Mouse (Mus musculus) myocyte (in vitro differentiated cells): ENCODE data around the gene Adrm1. TPM values are rescaled to one million over a fixed set of nuclear protein-coding genes. Genes with fewer than 3 reads are reported as not detected.

Experiments used
- H3K27me3 ChIP-seq: one replicate; pipeline ENCODE4 v1.6.1; 2011; ENCODE audit not compliant: control insufficient read depth, insufficient read depth, insufficient read length
- H3K36me3 ChIP-seq: one replicate; pipeline ENCODE4 v1.6.1; 2011; ENCODE audit not compliant: control insufficient read depth, insufficient read depth
- H3K4me2 ChIP-seq: one replicate; pipeline ENCODE4 v1.6.1; 2011; ENCODE audit warnings: low read depth, control low read depth
- H3K4me3 ChIP-seq: one replicate; pipeline ENCODE4 v1.5.1; 2011; ENCODE audit warnings: mild to moderate bottlenecking, control low read depth, moderate library complexity
- H3K79me2 ChIP-seq: one replicate; pipeline ENCODE4 v1.6.1; 2011; ENCODE audit not compliant: control insufficient read depth, insufficient read depth
- H3ac ChIP-seq: one replicate; pipeline ENCODE4 v1.6.1; 2011; ENCODE audit not compliant: control insufficient read depth, insufficient read length
- CEBPB ChIP-seq: IDR thresholded peaks from 2 replicates; pipeline ENCODE4 v1.6.1; 2011; ENCODE audit warnings: mild to moderate bottlenecking, moderate library complexity; ENCODE audit not compliant: poor library complexity, insufficient read depth, severe bottlenecking
- E2F4 ChIP-seq: IDR thresholded peaks from one replicate; pipeline ENCODE4 v1.6.1; 2011; ENCODE audit warnings: mild to moderate bottlenecking, control low read depth, moderate library complexity; ENCODE audit not compliant: insufficient read depth
- MAX ChIP-seq: IDR thresholded peaks from one replicate; pipeline ENCODE4 v1.6.1; 2011; ENCODE audit warnings: low read depth, mild to moderate bottlenecking, control low read depth
- MYOD1 ChIP-seq, 3 experiments: IDR thresholded peaks; one replicate each; pipeline ENCODE4 v1.6.1; 2011; ENCODE audit warnings: control low read depth in 2 of 3, low read depth in 2 of 3, mild to moderate bottlenecking in 2 of 3, moderate library complexity in 1 of 3; ENCODE audit not compliant: insufficient read length in 2 of 3, control insufficient read depth in 1 of 3
- MYOG ChIP-seq, 3 experiments: IDR thresholded peaks; one replicate each; pipeline ENCODE4 v1.6.1; 2011; ENCODE audit warnings: control low read depth in 2 of 3, low read depth in 2 of 3, mild to moderate bottlenecking in 2 of 3; ENCODE audit not compliant: insufficient read length in 2 of 3, control insufficient read depth in 1 of 3, insufficient read depth in 1 of 3
- POLR2A ChIP-seq: IDR thresholded peaks from one replicate; pipeline ENCODE4 v1.6.1; 2011; ENCODE audit warnings: low read depth, mild to moderate bottlenecking, control low read depth, moderate library complexity; ENCODE audit not compliant: insufficient read length
- POLR2AphosphoS2 ChIP-seq: IDR thresholded peaks from one replicate; pipeline ENCODE4 v1.6.1; 2011; ENCODE audit warnings: low read depth, control low read depth; ENCODE audit not compliant: insufficient read length
- REST ChIP-seq: IDR thresholded peaks from one replicate; pipeline ENCODE4 v1.6.1; 2011; ENCODE audit warnings: mild to moderate bottlenecking, control low read depth, moderate library complexity; ENCODE audit not compliant: insufficient read depth, insufficient read length
- SRF ChIP-seq: IDR thresholded peaks from one replicate; pipeline ENCODE4 v1.6.1; 2011; ENCODE audit warnings: low read depth; ENCODE audit not compliant: control insufficient read depth, insufficient read length
- TCF12 ChIP-seq: IDR thresholded peaks from one replicate; pipeline ENCODE4 v1.6.1; 2011; ENCODE audit warnings: mild to moderate bottlenecking, control low read depth; ENCODE audit not compliant: poor library complexity, insufficient read depth, severe bottlenecking
- TCF3 ChIP-seq: IDR thresholded peaks from one replicate; pipeline ENCODE4 v1.6.1; 2011; ENCODE audit warnings: low read depth, control low read depth; ENCODE audit not compliant: insufficient read length
- USF1 ChIP-seq: IDR thresholded peaks from one replicate; pipeline ENCODE4 v1.6.1; 2011; ENCODE audit warnings: low read depth, mild to moderate bottlenecking, control low read depth, moderate library complexity
- polyA plus RNA-seq: library from polyadenylated mRNA; unstranded; fragments of >200 nt; fragmentation: generic; extraction: Trizol; gene quantifications from one replicate; pipeline ENCODE4 v1.2.1, GENCODE M21; 2012; ENCODE audit warnings: missing spikeins

Gene Adrm1
- polyA plus RNA-seq, 1 experiment, result 188 TPM

GRCm38 (mm10) chr2:180202263-180202662, 31.0 kb downstream of the Adrm1 start:
- Histone ChIP-seq H3K27me3 (no peaks in the 10 kb centered on the region), H3ac (no peak overlapping the region), H3K4me2 (no peak overlapping the region), H3K4me3 (no peak overlapping the region), H3K36me3 (peaks cover 31% of the 10 kb centered on the region), H3K79me2 (no peaks in the 10 kb centered on the region)
- TF ChIP-seq POLR2A, result peak; percentile 28
- no peak for TF ChIP-seq E2F4
- no peak for TF ChIP-seq CEBPB
- TF ChIP-seq REST, result peak; percentile 88
- no peak for TF ChIP-seq MYOD1 (IDR thresholded peaks at IDR 0.05; ENCODE audit: control insufficient read depth in 1 of 3, insufficient read length in 2 of 3, low read depth in 2 of 3)
- TF ChIP-seq MAX, result no peak
- no peak for TF ChIP-seq USF1
- TF ChIP-seq SRF, result no peak
- no peak for TF ChIP-seq TCF12
- TF ChIP-seq MYOG (IDR thresholded peaks at IDR 0.05; ENCODE audit: control insufficient read depth in 1 of 3, insufficient read depth in 1 of 3, insufficient read length in 2 of 3, low read depth in 2 of 3), result no peak
- no peak for TF ChIP-seq POLR2AphosphoS2
- TF ChIP-seq TCF3, result no peak

- H3K36me3 ChIP-seq, result peaks cover 27% of the 10 kb centered on the region
- no peak overlapping the region for H3K4me2 ChIP-seq
- H3K4me3 ChIP-seq, result no peak overlapping the region
- H3ac ChIP-seq, result no peak overlapping the region
- no peak for TF ChIP-seq TCF12
- no peak for TF ChIP-seq MYOG (IDR thresholded peaks at IDR 0.05; ENCODE audit: control insufficient read depth in 1 of 3, insufficient read depth in 1 of 3, insufficient read length in 2 of 3, low read depth in 2 of 3)
- TF ChIP-seq POLR2AphosphoS2, result no peak
- no peak for TF ChIP-seq E2F4
- TF ChIP-seq MAX, result no peak
- no peak for TF ChIP-seq REST
- H3K27me3 ChIP-seq, result no peaks in the 10 kb centered on the region
- H3K79me2 ChIP-seq, result no peaks in the 10 kb centered on the region
These were observed 31.5 kb downstream of the Adrm1 start for GRCm38 (mm10) chr2:180202805-180203204.

GRCm38 (mm10) chr2:180204501-180204900, 33.2 kb downstream of the Adrm1 start:
- Histone ChIP-seq H3K4me2 (no peak overlapping the region), H3K79me2 (peaks cover 13% of the 10 kb centered on the region), H3K4me3 (no peak overlapping the region), H3K27me3 (no peaks in the 10 kb centered on the region), H3K36me3 (peaks cover 27% of the 10 kb centered on the region), H3ac (no peak overlapping the region)
- TF ChIP-seq REST, result no peak
- TF ChIP-seq E2F4, result no peak
- no peak for TF ChIP-seq POLR2A
- no peak for TF ChIP-seq POLR2AphosphoS2
- TF ChIP-seq SRF, result no peak
- no peak for TF ChIP-seq TCF12
- no peak for TF ChIP-seq MYOD1 (IDR thresholded peaks at IDR 0.05; ENCODE audit: control insufficient read depth in 1 of 3, insufficient read length in 2 of 3, low read depth in 2 of 3)
- no peak for TF ChIP-seq TCF3
- no peak for TF ChIP-seq CEBPB
- no peak for TF ChIP-seq USF1
- TF ChIP-seq MYOG (IDR thresholded peaks at IDR 0.05; ENCODE audit: control insufficient read depth in 1 of 3, insufficient read depth in 1 of 3, insufficient read length in 2 of 3, low read depth in 2 of 3), result no peak
- no peak for TF ChIP-seq MAX

- TF ChIP-seq USF1 (no peak), MAX (no peak), REST (no peak), POLR2A (no peak), E2F4 (no peak)
- Histone ChIP-seq H3K4me2 (no peak overlapping the region), H3K4me3 (no peak overlapping the region), H3ac (no peak overlapping the region), H3K79me2 (peaks cover 18% of the 10 kb centered on the region), H3K36me3 (peaks cover 27% of the 10 kb centered on the region), H3K27me3 (no peaks in the 10 kb centered on the region)
These were observed 34.0 kb downstream of the Adrm1 start for GRCm38 (mm10) chr2:180205083-180205955.

- no peak overlapping the region for H3K4me3 ChIP-seq
- no peaks in the 10 kb centered on the region for H3K27me3 ChIP-seq
- no peak overlapping the region for H3K4me2 ChIP-seq
- no peak for TF ChIP-seq MAX
- peak in 1 of 3 experiments; percentile 10 for TF ChIP-seq MYOD1 (IDR thresholded peaks at IDR 0.05; ENCODE audit: control insufficient read depth in 1 of 3, insufficient read length in 2 of 3, low read depth in 2 of 3)
- TF ChIP-seq USF1, result no peak
- H3K36me3 ChIP-seq, result peaks cover 21% of the 10 kb centered on the region
- H3ac ChIP-seq, result no peak overlapping the region
- peaks cover 24% of the 10 kb centered on the region for H3K79me2 ChIP-seq
These were observed 34.6 kb downstream of the Adrm1 start for GRCm38 (mm10) chr2:180205956-180206280.
